8 mouse cellular contexts compared by ENCODE assay signal in genomic region chr14:55094704-55095231, GRCm38 (mm10). TPM values are rescaled to one million over a fixed set of nuclear protein-coding genes. Genes with fewer than 3 reads are reported as not detected.
A peak's percentile ranks its signal among the peaks of the same experiment; 100 is the strongest.
DNase-seq lines count a peak whose midpoint lies in the region; ATAC-seq and TF ChIP-seq lines count a peak whose summit lies in the region.

TSS of gene Thtpa (plus strand) at chr14:55094784.

- peak within 1 kb of the TSS; percentile 95 for H3K27ac ChIP-seq in hindbrain, embryonic 13.5 days

- no peaks in the 10 kb centered on the region for H3K9me3 ChIP-seq in hindbrain, embryonic 13.5 days

- DNase-seq in Patski (ENCODE audit: low read depth, low spot score): no peak
- peak; percentile 85 for DNase-seq in cerebellum, adult 9-11 months
- DNase-seq in frontal cortex, postnatal 25 days (ENCODE audit: low spot score in 2 of 2): peak; percentile 54 to 72
- peak; percentile 81 to 84 for DNase-seq in layer of hippocampus, postnatal 36 days
- peak; percentile 83 to 84 for DNase-seq in lung, postnatal 4 days
- peak; percentile 83 to 86 for DNase-seq in right cerebral cortex, postnatal 10 days (ENCODE audit: low spot score in 2 of 2)
- DNase-seq in urinary bladder, postnatal 4 days (ENCODE audit: low spot score in 2 of 2): peak; percentile 74 to 77

- POLR2A ChIA-PET in Patski (lab: Charles Lee): interaction anchor here (0.8 to 2.7 kb wide), 3 partner anchors 12 to 71 kb away, joined by 3 to 8 read pairs (median 5); partner anchors contain the start of gene Ap1g2

- H3K36me3 ChIP-seq in hindbrain, embryonic 13.5 days: peaks cover 8% of the 10 kb centered on the region; the same call in 1 of the 2 replicates

- no peaks in the 10 kb centered on the region for H3K27me3 ChIP-seq in Patski
- H3K27me3 ChIP-seq in hindbrain, embryonic 13.5 days: no peaks in the 10 kb centered on the region

- H3K4me1 ChIP-seq in hindbrain, embryonic 13.5 days (replicated peaks): peaks cover 57% of the 10 kb centered on the region

- peak within 1 kb of the TSS; percentile 55 for H3K4me3 ChIP-seq in hindbrain, embryonic 13.5 days

- TF ChIP-seq CTCF in Patski (IDR thresholded peaks at IDR 0.05): no peak

- peak within 1 kb of the TSS; percentile 81 for H3K4me2 ChIP-seq in hindbrain, embryonic 13.5 days

- CTCF ChIA-PET in Patski (lab: Charles Lee): interaction anchor here (1.1 to 2.5 kb wide), 5 partner anchors 8 to 80 kb away, joined by 3 to 7 read pairs (median 6); partner anchors contain the start of gene Ngdn

- peak within 1 kb of the TSS; percentile 81 for H3K9ac ChIP-seq in hindbrain, embryonic 13.5 days

- in situ Hi-C loops in Patski (cut with MboI; ENCODE audit: low pct_unique_long_range_greater_than_20kb): no loop called here

- ATAC-seq in Patski: peak; percentile 49
- peak; percentile 50 for ATAC-seq in hindbrain, embryonic 13.5 days (ENCODE audit: low FRiP score)

- 1% methylated on average over 30 of the region's 30 CpGs for WGBS in hindbrain, embryonic 13.5 days

RNA-seq across cellular contexts. Expression of gene Thtpa, which starts in this region (rescaled TPM):
- polyA plus RNA-seq in Patski (2021): 31.8 TPM
- polyA plus RNA-seq in hindbrain, embryonic 13.5 days (2015; fragmentation: Nextera tagmentation; extraction: Ambion mirVana): 29.8 and 30.7 TPM in 2 replicates
- 10 to 100 TPM; 18.2 to 19.6 TPM for total RNA-seq in layer of hippocampus, postnatal 36 days (2021)
